Mouse (Mus musculus) intestine, embryonic 16.5 days (tissue): ENCODE measurements at regions not wholly inside any gene's neighbourhood (a gene's known extent, or its start where the extent isn't known, plus 50 kb on each side); places are given as distances from the start of the nearest gene placed in this dataset.

Experiments used
- ATAC-seq: fragments of 200-750 bp; cut with Nextera tagmentation; 2 replicates; pipeline ENCODE4 v1.8.0; 2017; ENCODE audit warnings: moderate TSS enrichment, moderate library complexity
- H3K27ac ChIP-seq: fragments of 300-500 bp; sonication (generic); 2 replicates; pipeline ENCODE4 v1.5.1; 2014; ENCODE audit warnings: mild to moderate bottlenecking, low read length
- H3K27me3 ChIP-seq: fragments of 300-500 bp; sonication (generic); replicated peaks from 2 replicates; pipeline ENCODE4 v1.6.1; 2014; ENCODE audit warnings: low read length, control low read depth, mixed read lengths; ENCODE audit not compliant: control insufficient read depth, insufficient read depth
- H3K36me3 ChIP-seq: fragments of 300-500 bp; sonication (generic); 2 replicates; pipeline ENCODE4 v1.6.1; 2014; ENCODE audit warnings: low read length, control low read depth; ENCODE audit not compliant: control insufficient read depth, insufficient read depth
- H3K4me1 ChIP-seq: fragments of 300-500 bp; sonication (generic); 2 replicates; pipeline ENCODE4 v1.6.1; 2014; ENCODE audit warnings: low read length, control low read depth, mixed read lengths; ENCODE audit not compliant: control insufficient read depth, insufficient read depth
- H3K4me2 ChIP-seq: fragments of 300-500 bp; sonication (generic); 2 replicates; pipeline ENCODE4 v1.6.1; 2014; ENCODE audit warnings: low read depth, low read length, control low read depth
- H3K4me3 ChIP-seq: fragments of 300-500 bp; sonication (generic); 2 replicates; pipeline ENCODE4 v1.5.1; 2014; ENCODE audit warnings: mild to moderate bottlenecking, low read length
- H3K9ac ChIP-seq: fragments of 300-500 bp; sonication (generic); 2 replicates; pipeline ENCODE4 v1.6.1; 2014; ENCODE audit warnings: low read depth, low read length
- H3K9me3 ChIP-seq: fragments of 300-500 bp; sonication (generic); 2 replicates; pipeline ENCODE4 v1.6.1; 2016; ENCODE audit warnings: low read length, control low read depth; ENCODE audit not compliant: control insufficient read depth
- WGBS: fragments of 180-500 bp; shearing (Covaris S2); extraction: QIAGEN DNeasy Blood & Tissue Kit; methylation state at CpG from one replicate; pipeline ENCODE4 v1.1.7; 2014; 5-methylcytosine and 5-hydroxymethylcytosine counted together

- no peaks in the 10 kb centered on the region for H3K9me3 ChIP-seq
- no peaks in the 10 kb centered on the region for H3K4me1 ChIP-seq
- H3K9ac ChIP-seq = no peak overlapping the region
- H3K4me2 ChIP-seq = no peak overlapping the region
- ATAC-seq = no peak
- no peak overlapping the region for H3K27ac ChIP-seq
- no peaks in the 10 kb centered on the region for H3K27me3 ChIP-seq
- 45% methylated on average over 1 of the region's 1 CpGs for WGBS
- H3K36me3 ChIP-seq = no peaks in the 10 kb centered on the region
- H3K4me3 ChIP-seq = no peak overlapping the region
These were observed 60.1 kb upstream of the Kcnj6 start for GRCm38 (mm10) chr16:95057596-95057995.

- 81% methylated on average over 6 of the region's 6 CpGs for WGBS
- Histone ChIP-seq H3K9ac (no peak overlapping the region), H3K36me3 (no peaks in the 10 kb centered on the region), H3K4me2 (no peak overlapping the region), H3K27ac (no peak overlapping the region), H3K9me3 (no peaks in the 10 kb centered on the region), H3K4me3 (no peak overlapping the region), H3K4me1 (no peaks in the 10 kb centered on the region), H3K27me3 (no peaks in the 10 kb centered on the region)
- ATAC-seq = no peak
These were observed 66.9 kb upstream of the Kcnj6 start for GRCm38 (mm10) chr16:95064423-95064822.

GRCm38 (mm10) chr16:95066687-95067086 lies 69.2 kb upstream of the Kcnj6 start:
- Histone ChIP-seq H3K27me3 (no peaks in the 10 kb centered on the region), H3K36me3 (no peaks in the 10 kb centered on the region), H3K27ac (no peak overlapping the region), H3K4me2 (no peak overlapping the region), H3K4me3 (no peak overlapping the region), H3K9me3 (no peaks in the 10 kb centered on the region), H3K9ac (no peak overlapping the region), H3K4me1 (no peaks in the 10 kb centered on the region)
- ATAC-seq = no peak
- WGBS = 95% methylated on average over 3 of the region's 3 CpGs

- Histone ChIP-seq H3K36me3 (no peaks in the 10 kb centered on the region), H3K4me3 (no peak overlapping the region), H3K9me3 (no peaks in the 10 kb centered on the region), H3K27ac (no peak overlapping the region), H3K4me1 (no peaks in the 10 kb centered on the region), H3K9ac (no peak overlapping the region), H3K4me2 (no peak overlapping the region), H3K27me3 (no peaks in the 10 kb centered on the region)
- 69% methylated on average over 6 of the region's 6 CpGs for WGBS
- ATAC-seq = no peak
These were observed 95.1 kb upstream of the Kcnj6 start for GRCm38 (mm10) chr16:95092471-95093221.

GRCm38 (mm10) chr16:95093753-95094152 lies 96.3 kb upstream of the Kcnj6 start:
- WGBS = 26% methylated on average over 10 of the region's 10 CpGs
- peak; percentile 66; the same call in 1 of the 2 replicates for ATAC-seq

GRCm38 (mm10) chr16:95100954-95101353 lies 103.5 kb upstream of the Kcnj6 start:
- H3K9ac ChIP-seq = no peak overlapping the region
- H3K27ac ChIP-seq = no peak overlapping the region
- H3K9me3 ChIP-seq = no peaks in the 10 kb centered on the region
- no peaks in the 10 kb centered on the region for H3K4me1 ChIP-seq
- no peaks in the 10 kb centered on the region for H3K27me3 ChIP-seq
- H3K36me3 ChIP-seq = no peaks in the 10 kb centered on the region
- H3K4me3 ChIP-seq = no peak overlapping the region
- H3K4me2 ChIP-seq = no peak overlapping the region
- 76% methylated on average over 9 of the region's 9 CpGs for WGBS
- no peak for ATAC-seq

More at GRCm38 (mm10) chr16:95093753-95094152, 96.3 kb upstream of the Kcnj6 start:
- Histone ChIP-seq H3K4me2 (no peak overlapping the region), H3K4me3 (no peak overlapping the region), H3K9ac (no peak overlapping the region), H3K4me1 (no peaks in the 10 kb centered on the region), H3K27ac (no peak overlapping the region), H3K9me3 (no peaks in the 10 kb centered on the region), H3K36me3 (no peaks in the 10 kb centered on the region), H3K27me3 (no peaks in the 10 kb centered on the region)

GRCm38 (mm10) chr16:95117531-95117930 lies 120.0 kb upstream of the Kcnj6 start:
- H3K27me3 ChIP-seq = no peaks in the 10 kb centered on the region
- no peak for ATAC-seq
- no peaks in the 10 kb centered on the region for H3K36me3 ChIP-seq
- 36% methylated on average over 8 of the region's 8 CpGs for WGBS
- no peaks in the 10 kb centered on the region for H3K4me1 ChIP-seq
- H3K9ac ChIP-seq = no peak overlapping the region
- H3K27ac ChIP-seq = no peak overlapping the region
- H3K4me3 ChIP-seq = no peak overlapping the region
- no peaks in the 10 kb centered on the region for H3K9me3 ChIP-seq
- no peak overlapping the region for H3K4me2 ChIP-seq

- no peak for ATAC-seq
- no peak overlapping the region for H3K4me3 ChIP-seq
- H3K27me3 ChIP-seq = no peaks in the 10 kb centered on the region
- no peak overlapping the region for H3K27ac ChIP-seq
- no peaks in the 10 kb centered on the region for H3K36me3 ChIP-seq
- no peaks in the 10 kb centered on the region for H3K4me1 ChIP-seq
- no peaks in the 10 kb centered on the region for H3K9me3 ChIP-seq
- no peak overlapping the region for H3K4me2 ChIP-seq
- no peak overlapping the region for H3K9ac ChIP-seq
- WGBS = 68% methylated on average over 4 of the region's 4 CpGs
These were observed 121.8 kb upstream of the Kcnj6 start for GRCm38 (mm10) chr16:95119293-95119692.

- no peak for ATAC-seq
- H3K4me2 ChIP-seq = no peak overlapping the region
- no peaks in the 10 kb centered on the region for H3K36me3 ChIP-seq
- no peaks in the 10 kb centered on the region for H3K4me1 ChIP-seq
- H3K9me3 ChIP-seq = no peaks in the 10 kb centered on the region
- H3K4me3 ChIP-seq = no peak overlapping the region
- H3K27ac ChIP-seq = no peak overlapping the region
- 20% methylated on average over 7 of the region's 7 CpGs for WGBS
- H3K9ac ChIP-seq = no peak overlapping the region
- no peaks in the 10 kb centered on the region for H3K27me3 ChIP-seq
These were observed 124.5 kb upstream of the Kcnj6 start for GRCm38 (mm10) chr16:95122048-95122447.

GRCm38 (mm10) chr16:95127616-95128015 lies 129.7 kb upstream of the Kcnj15 start:
- no peaks in the 10 kb centered on the region for H3K36me3 ChIP-seq
- 0 out of 2 replicates have a peak, but pooled peaks cover 2% of the 10 kb centered on the region for H3K27me3 ChIP-seq
- H3K4me3 ChIP-seq = no peak overlapping the region
- no peaks in the 10 kb centered on the region for H3K9me3 ChIP-seq
- WGBS = 5% methylated on average over 8 of the region's 8 CpGs
- no peak overlapping the region for H3K9ac ChIP-seq
- H3K4me2 ChIP-seq = no peak overlapping the region
- H3K4me1 ChIP-seq = no peaks in the 10 kb centered on the region
- H3K27ac ChIP-seq = no peak overlapping the region
- no peak for ATAC-seq
